ENCODE assay signal across 22 mouse cellular contexts in genomic region chr7:43777423-43777822, GRCm38 (mm10). TPM values are rescaled to one million over a fixed set of nuclear protein-coding genes. Genes with fewer than 3 reads are reported as not detected.
A peak's percentile ranks its signal among the peaks of the same experiment; 100 is the strongest.
DNase-seq lines count a peak whose midpoint lies in the region; ATAC-seq lines count a peak whose summit lies in the region.
"Had no signal": no experiment of that assay in that cellular context is flagged by ENCODE, and none has a peak within 500 bp of the region (broad histone marks: within the 10 kb centered on the region; RNA-seq: fewer than 3 reads in every experiment).

No protein-coding gene starts in this region.

- H3K4me2 ChIP-seq in heart, embryonic 12.5 days: no peak overlapping the region
- no peak overlapping the region for H3K4me2 ChIP-seq in limb, embryonic 11.5 days (ENCODE audit: low read depth, severe bottlenecking)
- H3K4me2 ChIP-seq: forebrain, embryonic 15.5 days; heart, embryonic 15.5 days; hindbrain, embryonic 12.5 days had no signal

- WGBS in heart, embryonic 12.5 days: 74% methylated on average over 12 of the region's 12 CpGs
- WGBS in limb, embryonic 11.5 days: 89% methylated on average over 12 of the region's 12 CpGs

- H3K9me3 ChIP-seq in heart, embryonic 12.5 days (replicated peaks): no peaks in the 10 kb centered on the region
- H3K9me3 ChIP-seq in limb, embryonic 11.5 days (ENCODE audit: control insufficient read depth, low read length): no peaks in the 10 kb centered on the region
- H3K9me3 ChIP-seq: embryonic facial prominence, embryonic 10.5 days; forebrain, embryonic 15.5 days; heart, embryonic 15.5 days; hindbrain, embryonic 12.5 days had no signal

- 0 out of 2 replicates have a peak, but pooled peaks cover 3% of the 10 kb centered on the region for H3K4me1 ChIP-seq in heart, embryonic 12.5 days (replicated peaks)
- no peaks in the 10 kb centered on the region for H3K4me1 ChIP-seq in limb, embryonic 11.5 days (ENCODE audit: control insufficient read depth, insufficient read depth, low read length)
- H3K4me1 ChIP-seq: heart, embryonic 15.5 days had no signal

- no peaks in the 10 kb centered on the region for H3K36me3 ChIP-seq in heart, embryonic 12.5 days
- H3K36me3 ChIP-seq in limb, embryonic 11.5 days (ENCODE audit: control insufficient read depth, insufficient read depth, low read length): no peaks in the 10 kb centered on the region
- H3K36me3 ChIP-seq: embryonic facial prominence, embryonic 10.5 days; forebrain, embryonic 15.5 days; heart, embryonic 15.5 days; hindbrain, embryonic 12.5 days had no signal

- peaks cover 6% of the 10 kb centered on the region for H3K27me3 ChIP-seq in heart, embryonic 12.5 days (replicated peaks)
- H3K27me3 ChIP-seq in limb, embryonic 11.5 days (ENCODE audit: control insufficient read depth, insufficient read depth, low read length): no peaks in the 10 kb centered on the region
- H3K27me3 ChIP-seq: forebrain, embryonic 15.5 days; hindbrain, embryonic 12.5 days; Patski had no signal

- peak; percentile 76 for DNase-seq in heart, adult 11 months
- DNase-seq in kidney, adult 11 months: peak; percentile 0
- no peak for DNase-seq in kidney, adult 9 months
- peak; percentile 8 to 9 for DNase-seq in right cerebral cortex, postnatal 10 days (ENCODE audit: low spot score in 2 of 2)
- no peak for DNase-seq in right cerebral cortex, postnatal 36 days (ENCODE audit: low spot score in 2 of 2)
- peak; percentile 13 for DNase-seq in limb, embryonic 11.5 days (ENCODE audit: low spot score)
- DNase-seq: adrenal gland, postnatal 14 days; cerebellum, adult 11-12 months; cerebellum, adult 9-10 months; cerebellum, postnatal 25 days; gastrocnemius, postnatal 10 days; heart, postnatal 14 days had no signal

- H3K4me3 ChIP-seq in heart, embryonic 12.5 days: no peak overlapping the region
- H3K4me3 ChIP-seq in limb, embryonic 11.5 days (ENCODE audit: low read depth, low read length): no peak overlapping the region
- H3K4me3 ChIP-seq: embryonic facial prominence, embryonic 10.5 days; forebrain, embryonic 15.5 days; heart, embryonic 15.5 days; hindbrain, embryonic 12.5 days had no signal

- ATAC-seq in heart, embryonic 12.5 days (ENCODE audit: insufficient number of reproducible peaks, low FRiP score): no peak
- ATAC-seq in limb, embryonic 11.5 days (ENCODE audit: insufficient number of reproducible peaks, low FRiP score, low TSS enrichment, low read depth): no peak
- ATAC-seq: activated CD4-positive, CD25-positive, alpha-beta regulatory T cell, adult 4 months; forebrain, embryonic 15.5 days; hindbrain, embryonic 16.5 days; Patski had no signal

- no peak overlapping the region for H3K27ac ChIP-seq in heart, embryonic 12.5 days (ENCODE audit: poor library complexity, severe bottlenecking)
- no peak overlapping the region for H3K27ac ChIP-seq in limb, embryonic 11.5 days (replicated peaks; ENCODE audit: low read depth, low read length)
- H3K27ac ChIP-seq: embryonic facial prominence, embryonic 10.5 days; forebrain, embryonic 15.5 days; heart, embryonic 15.5 days; hindbrain, embryonic 12.5 days had no signal

- no peak overlapping the region for H3K9ac ChIP-seq in heart, embryonic 12.5 days
- no peak overlapping the region for H3K9ac ChIP-seq in limb, embryonic 11.5 days (ENCODE audit: low read length)
- H3K9ac ChIP-seq: forebrain, embryonic 15.5 days; heart, embryonic 15.5 days; hindbrain, embryonic 12.5 days had no signal

RNA-seq across cellular contexts. Expression of gene Klk11, which starts 3.0 kb away (rescaled TPM):
- not detected in 2 replicates for polyA plus RNA-seq in heart, embryonic 12.5 days (2016; fragmentation: Nextera tagmentation; extraction: Ambion mirVana)
- polyA plus RNA-seq in limb, embryonic 11.5 days (2014; fragmentation: Nextera tagmentation; extraction: Ambion mirVana): not detected in 2 replicates
- polyA plus RNA-seq: cortical plate, adult 2 months; forebrain, embryonic 15.5 days; hindbrain, embryonic 16.5 days; intestine, embryonic 14.5 days; Patski had no signal

RNA-seq across cellular contexts. Expression of gene Klk10, which starts 3.4 kb away (rescaled TPM):
- 0.23 TPM in 1 of 2 replicates, not detected in the other for polyA plus RNA-seq in heart, embryonic 12.5 days (2016; fragmentation: Nextera tagmentation; extraction: Ambion mirVana)
- polyA plus RNA-seq in limb, embryonic 11.5 days (2014; fragmentation: Nextera tagmentation; extraction: Ambion mirVana): 0.15 TPM in 1 of 2 replicates, not detected in the other
- polyA plus RNA-seq: Patski had no signal

RNA-seq across cellular contexts. Expression of gene Klk12, which starts 8.7 kb away (rescaled TPM):
- polyA plus RNA-seq in heart, embryonic 12.5 days (2016; fragmentation: Nextera tagmentation; extraction: Ambion mirVana): not detected in 2 replicates
- not detected in 2 replicates for polyA plus RNA-seq in limb, embryonic 11.5 days (2014; fragmentation: Nextera tagmentation; extraction: Ambion mirVana)
- polyA plus RNA-seq: activated CD4-positive, CD25-positive, alpha-beta regulatory T cell, adult 4 months; cortical plate, adult 2 months; embryonic facial prominence, embryonic 10.5 days; forebrain, embryonic 15.5 days; heart, embryonic 15.5 days; hindbrain, embryonic 12.5 days; hindbrain, embryonic 16.5 days; intestine, embryonic 14.5 days; Patski had no signal

RNA-seq across cellular contexts. Expression of gene Klk9, which starts 14.3 kb away (rescaled TPM):
- not detected in 2 replicates for polyA plus RNA-seq in heart, embryonic 12.5 days (2016; fragmentation: Nextera tagmentation; extraction: Ambion mirVana)
- polyA plus RNA-seq in limb, embryonic 11.5 days (2014; fragmentation: Nextera tagmentation; extraction: Ambion mirVana): not detected in 2 replicates
- polyA plus RNA-seq: activated CD4-positive, CD25-positive, alpha-beta regulatory T cell, adult 4 months; cortical plate, adult 2 months; forebrain, embryonic 15.5 days; heart, embryonic 15.5 days; hindbrain, embryonic 12.5 days; intestine, embryonic 14.5 days; Patski had no signal

RNA-seq across cellular contexts. Expression of gene Klk8, which starts 20.0 kb away (rescaled TPM):
- 24.4 and 25.0 TPM in 2 replicates for polyA plus RNA-seq in heart, embryonic 12.5 days (2016; fragmentation: Nextera tagmentation; extraction: Ambion mirVana)
- 15.8 and 16.1 TPM in 2 replicates for polyA plus RNA-seq in limb, embryonic 11.5 days (2014; fragmentation: Nextera tagmentation; extraction: Ambion mirVana)
- polyA plus RNA-seq: Patski had no signal

Comparison
In these comparisons a context has a peak if more than half of its experiments do, and no peak if none do; other contexts are left out.
1. DNase-seq: peak in heart, adult 11 months (single experiment), kidney, adult 11 months (single experiment), right cerebral cortex, postnatal 10 days (2 of 2) and limb, embryonic 11.5 days (single experiment); none in kidney, adult 9 months (single experiment) and right cerebral cortex, postnatal 36 days (0 of 2).